Mouse (Mus musculus) natural killer cell, adult 2 months (primary cell): ENCODE data around the gene Ints11.
A peak's percentile ranks its signal among the peaks of the same experiment; 100 is the strongest.

ENCODE experiments used
- DNase-seq, 2 experiments: peaks; one replicate each; pipeline ENCODE4 v3.0.0; 2022; ENCODE audit warnings: low spot score in 2 of 2

Ints11 gene

DNA sequence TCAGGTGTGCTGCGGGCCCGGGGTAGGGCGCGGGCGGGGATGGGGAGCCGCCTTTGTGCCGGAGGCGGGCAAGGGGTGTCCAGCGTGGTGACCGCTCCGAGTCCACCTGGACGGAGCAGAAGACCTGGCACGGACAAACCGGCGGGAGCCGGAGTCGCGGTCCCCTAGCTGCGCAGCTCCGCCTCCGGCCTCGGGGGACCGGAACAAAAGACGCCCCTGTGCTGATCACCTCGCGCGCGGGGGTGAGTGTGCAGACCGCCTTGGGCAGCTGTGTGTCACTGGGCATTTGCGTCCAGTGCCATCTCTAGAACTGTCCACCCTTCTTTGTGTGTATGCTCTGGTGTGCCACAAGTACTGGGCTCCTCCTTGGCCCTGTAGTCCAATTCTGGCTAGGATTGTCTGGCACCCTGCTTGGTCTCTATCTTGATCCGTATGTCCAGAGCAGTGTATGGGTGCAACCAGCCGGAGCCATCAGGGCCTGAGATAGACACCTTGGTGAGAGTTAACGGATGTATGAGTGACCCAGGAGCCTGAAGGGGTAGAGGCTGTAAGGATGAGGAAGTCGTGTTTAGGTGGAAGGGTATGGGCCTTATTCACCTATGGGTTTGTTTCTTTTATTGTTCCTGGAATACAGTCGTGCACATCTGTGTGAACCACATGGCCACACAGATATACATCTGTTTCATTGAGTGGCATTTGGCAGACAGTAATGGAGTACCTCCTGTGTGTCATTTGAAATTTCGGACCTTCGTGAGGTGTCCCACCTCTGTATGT, 23.3 kb downstream of the Ints11 start:
- peak in 1 of 2 experiments; percentile 34 for DNase-seq

GRCm38 (mm10) chr4:155893212-155893690, 23.9 kb downstream of the Ints11 start:
- no peak for DNase-seq

DNA sequence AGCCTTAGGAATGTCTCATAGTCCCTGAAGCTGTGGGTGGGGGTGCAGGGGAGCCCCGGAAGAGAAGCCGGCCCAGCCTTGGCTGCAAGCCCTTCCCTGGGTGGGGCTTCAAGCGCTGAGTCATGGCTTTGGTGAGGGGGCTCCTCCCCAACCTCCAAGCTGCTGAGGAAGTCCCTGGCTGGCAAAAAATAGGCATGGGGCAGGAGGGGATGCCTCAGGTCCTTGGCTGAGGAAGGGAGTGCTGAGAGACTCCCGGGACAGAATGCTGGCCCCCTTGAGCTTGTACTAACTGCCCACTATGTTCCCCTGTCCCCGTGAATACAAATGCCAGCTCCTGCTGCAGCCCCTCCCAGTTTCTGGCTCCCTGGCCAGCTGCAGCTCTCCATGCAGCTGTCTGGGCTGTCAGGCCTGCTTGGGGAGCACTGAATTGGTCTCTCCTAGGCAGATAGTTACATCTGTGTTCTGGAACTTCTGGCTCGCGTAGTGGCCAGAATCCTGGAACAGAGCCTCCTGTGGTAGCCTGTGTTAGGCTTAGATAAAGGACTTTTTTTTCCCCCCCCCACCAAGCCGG, 25.1 kb downstream of the Ints11 start:
- DNase-seq: peak; percentile 28 to 30

GRCm38 (mm10) chr4:155895216-155895615, 25.9 kb downstream of the Ints11 start:
- DNase-seq: peak; percentile 0

- peak in 1 of 2 experiments; percentile 26 for DNase-seq
Measured at GRCm38 (mm10) chr4:155895826-155896225, 26.5 kb downstream of the Ints11 start.

DNA sequence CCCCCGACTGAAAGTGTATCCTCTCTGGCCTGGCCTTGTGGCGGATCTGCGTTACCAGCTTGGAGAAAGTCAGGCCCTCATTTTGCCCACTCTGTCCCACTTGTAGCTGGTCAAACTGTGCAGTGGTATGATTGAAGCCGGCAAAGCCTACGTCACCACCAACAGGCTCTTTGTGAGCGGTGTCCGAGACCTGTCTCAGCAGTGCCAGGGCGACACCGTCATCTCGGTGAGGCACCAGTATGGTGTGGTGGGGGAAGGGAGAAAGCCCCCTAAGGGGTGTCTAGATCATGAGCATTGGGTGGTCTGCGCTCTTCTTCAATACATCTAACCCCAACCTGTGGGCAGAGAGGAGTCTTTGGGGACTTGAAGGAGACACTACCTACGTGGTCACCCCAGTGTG, 27.1 kb downstream of the Ints11 start:
- peak in 1 of 2 experiments; percentile 0 for DNase-seq

DNA sequence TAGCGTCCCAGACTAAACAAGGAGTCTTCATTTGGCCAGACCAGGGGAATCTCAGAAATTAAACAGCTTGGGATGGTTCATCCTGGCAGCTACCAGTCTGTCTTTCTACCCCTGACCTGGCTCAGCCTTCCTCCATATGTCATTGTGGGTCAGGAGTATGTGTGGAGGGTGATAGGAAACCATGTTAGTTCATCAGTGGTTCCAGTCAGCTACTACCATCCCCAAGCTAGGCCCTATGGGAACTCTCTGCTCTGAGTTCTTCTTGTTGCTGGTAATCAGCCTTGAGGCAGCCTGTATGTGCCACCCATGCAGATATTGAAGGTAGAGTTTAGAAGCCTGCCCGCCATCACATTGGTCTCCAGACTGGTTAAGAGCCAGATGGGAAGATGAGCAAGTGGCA, 29.0 kb downstream of the Ints11 start:
- no peak for DNase-seq

DNA sequence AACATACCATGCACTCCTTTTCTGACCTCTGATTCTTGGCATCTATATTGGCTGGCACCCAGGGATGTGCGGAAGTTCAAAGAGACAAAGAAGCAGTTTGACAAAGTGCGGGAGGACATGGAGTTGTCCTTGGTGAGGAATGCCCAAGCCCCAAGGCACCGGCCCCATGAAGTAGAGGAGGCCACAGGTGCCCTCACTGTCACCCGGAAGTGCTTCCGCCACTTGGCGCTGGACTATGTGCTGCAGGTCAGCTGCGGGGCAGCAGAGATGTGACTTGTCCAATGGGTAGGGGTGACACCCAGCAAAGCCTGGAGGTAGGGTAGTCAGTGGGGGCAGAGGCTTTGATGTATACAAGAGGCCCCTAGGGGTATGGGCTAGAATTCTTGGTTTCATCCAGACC, 30.0 kb downstream of the Ints11 start:
- DNase-seq: no peak

GRCm38 (mm10) chr4:155901205-155901604, 31.9 kb downstream of the Ints11 start:
- DNase-seq: no peak

DNA sequence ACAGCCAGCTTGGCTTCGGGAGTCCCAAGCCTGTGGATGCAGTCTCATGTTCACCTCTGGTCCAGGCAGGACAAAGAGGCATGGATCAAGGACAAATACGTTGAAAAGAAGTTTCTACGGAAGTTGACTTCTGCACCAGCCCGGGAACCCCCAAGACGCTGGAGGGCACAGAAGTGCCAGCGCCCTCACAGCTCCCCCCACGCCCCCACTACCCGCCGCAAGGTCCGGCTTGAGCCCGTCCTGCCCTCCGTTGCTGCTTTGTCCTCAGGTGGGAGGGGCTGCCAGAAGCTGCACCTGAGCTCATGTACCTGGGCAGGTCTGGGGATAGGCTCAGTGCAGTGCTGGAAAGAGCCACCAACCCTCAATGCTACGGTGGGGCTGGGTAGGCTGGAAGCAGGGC, 33.9 kb downstream of the Ints11 start:
- DNase-seq: peak in 1 of 2 experiments; percentile 0

- peak in 1 of 2 experiments; percentile 16 for DNase-seq
Measured at GRCm38 (mm10) chr4:155904318-155905102, 35.2 kb downstream of the Ints11 start.

GRCm38 (mm10) chr4:155905634-155906033, 36.3 kb downstream of the Ints11 start:
- no peak for DNase-seq

- DNase-seq: peak in 1 of 2 experiments; percentile 0
Measured at GRCm38 (mm10) chr4:155906125-155906524, 36.8 kb downstream of the Ints11 start.

DNA sequence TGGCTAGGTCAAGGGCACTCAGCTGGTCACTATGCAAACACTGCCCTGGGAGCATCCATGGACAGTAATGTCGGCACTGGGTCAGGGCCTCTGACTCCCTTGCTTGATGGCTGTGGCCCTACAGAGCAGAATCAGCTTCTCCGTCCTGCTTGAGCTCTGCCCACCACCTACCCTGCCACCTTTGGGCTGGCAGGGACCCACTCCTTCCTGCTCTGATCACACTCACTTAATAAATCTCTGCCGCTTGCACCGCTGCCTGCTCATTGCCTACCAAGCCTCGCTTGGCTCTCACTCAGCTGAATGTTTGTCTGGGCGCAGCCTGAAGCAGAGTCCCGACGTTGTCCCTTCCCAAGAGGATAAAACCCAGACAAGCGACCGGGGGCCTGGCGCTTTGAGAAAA, 37.7 kb downstream of the Ints11 start:
- no peak for DNase-seq

DNA sequence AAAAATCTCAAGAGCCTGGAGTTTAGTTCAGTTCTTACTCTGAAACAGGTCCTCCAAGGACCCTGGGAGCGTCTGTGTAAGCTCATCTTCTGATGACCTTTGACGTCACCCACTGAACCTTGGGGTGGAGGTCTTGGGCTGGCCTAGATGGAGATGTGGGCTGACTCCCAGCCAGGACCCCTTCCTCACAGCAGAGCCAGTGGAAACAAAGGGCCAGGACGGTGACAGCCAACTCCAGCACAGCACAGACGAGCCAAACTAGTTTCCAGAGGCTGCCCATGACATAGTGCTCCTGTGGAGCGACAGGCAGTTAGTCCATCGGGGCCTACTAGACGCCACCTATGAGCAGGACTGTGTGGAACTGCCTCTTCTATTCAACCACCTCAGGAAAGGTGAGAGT, 38.9 kb downstream of the Ints11 start:
- no peak for DNase-seq

DNA sequence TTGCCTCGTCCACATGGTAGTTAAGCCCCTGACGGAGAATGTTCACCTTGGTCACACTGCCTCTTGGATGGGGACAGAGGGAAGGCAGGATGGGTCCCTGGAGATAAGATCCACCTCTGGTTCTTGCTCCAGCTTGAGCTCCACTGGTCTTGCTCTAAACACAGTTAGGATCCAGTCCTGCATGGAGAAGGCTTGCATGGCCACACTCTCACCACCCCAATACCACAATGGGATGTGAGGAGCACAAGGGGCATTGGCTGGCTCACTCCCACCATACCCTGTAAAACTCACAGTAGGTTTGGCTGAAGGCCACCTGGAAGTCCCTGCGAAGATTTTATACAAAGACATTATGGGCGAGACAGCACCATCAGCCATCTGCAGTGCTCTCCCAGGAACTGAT, 39.4 kb downstream of the Ints11 start:
- no peak for DNase-seq

- no peak for DNase-seq
Measured at GRCm38 (mm10) chr4:155932031-155932430, 62.7 kb downstream of the Ints11 start.
